In genomic region chr10:70537694-70538093, GRCm38 (mm10) we compare ENCODE assay signal across 25 mouse cellular contexts.
DNase-seq lines count a peak whose midpoint lies in the region; ATAC-seq and TF ChIP-seq lines count a peak whose summit lies in the region.
"Had no signal": no experiment of that assay in that cellular context is flagged by ENCODE, and none has a peak within 500 bp of the region (broad histone marks: within the 10 kb centered on the region; RNA-seq: fewer than 3 reads in every experiment).

No protein-coding gene starts in this region.

- H3K4me3 ChIP-seq in heart, embryonic 13.5 days, result no peak overlapping the region
- H3K4me3 ChIP-seq in E14TG2a.4 (replicated peaks; ENCODE audit: low read length), result 0 out of 2 replicates have a peak overlapping the region, but pooled peaks have one; percentile 10
- H3K4me3 ChIP-seq: forebrain, embryonic 12.5 days; hindbrain, embryonic 12.5 days; limb, embryonic 13.5 days; myocyte; neural tube, embryonic 12.5 days had no signal

- no peak for TF ChIP-seq CTCF in E14TG2a.4 (conservative IDR thresholded peaks at IDR 0.05; ENCODE audit: low read length)

- H3K4me2 ChIP-seq in heart, embryonic 13.5 days, result no peak overlapping the region
- H3K4me2 ChIP-seq: forebrain, embryonic 12.5 days; hindbrain, embryonic 12.5 days; limb, embryonic 13.5 days; liver, embryonic 11.5 days; midbrain, embryonic 11.5 days; neural tube, embryonic 12.5 days had no signal

- intact Hi-C loops in heart, postnatal 25 days (cut with DNase I), result no loop called here

- peaks cover 7% of the 10 kb centered on the region; the same call in 1 of the 2 replicates for H3K9me3 ChIP-seq in heart, embryonic 13.5 days
- H3K9me3 ChIP-seq in E14TG2a.4 (ENCODE audit: low read length), result no peaks in the 10 kb centered on the region
- H3K9me3 ChIP-seq: forebrain, embryonic 12.5 days; hindbrain, embryonic 12.5 days; limb, embryonic 13.5 days; neural tube, embryonic 12.5 days had no signal

- DNase-seq in heart, postnatal 25 days (ENCODE audit: low spot score), result no peak
- DNase-seq in kidney, postnatal 14 days, result peak; percentile 13
- DNase-seq in kidney, adult 18-20 months, result no peak
- peak; percentile 58 for DNase-seq in testis, postnatal 10 days (ENCODE audit: low spot score)
- DNase-seq: adrenal gland, postnatal 36 days; cerebellum, adult 2 months; cerebellum, postnatal 14 days; forebrain, postnatal 0 days; heart, postnatal 10 days; kidney, adult 11 months; lung, postnatal 36 days; right cerebral cortex, adult 18-20 months; spleen, adult 18-20 months; thymus, adult 2 months; thymus, postnatal 36 days had no signal

- peaks cover 42% of the 10 kb centered on the region for H3K36me3 ChIP-seq in heart, embryonic 13.5 days
- peaks cover 13% of the 10 kb centered on the region; the same call in 1 of the 2 replicates for H3K36me3 ChIP-seq in E14TG2a.4 (ENCODE audit: insufficient read depth, low read length)

- H3K4me1 ChIP-seq in heart, embryonic 13.5 days, result 0 out of 2 replicates have a peak, but pooled peaks cover 8% of the 10 kb centered on the region
- peaks cover 6% of the 10 kb centered on the region for H3K4me1 ChIP-seq in E14TG2a.4 (replicated peaks; ENCODE audit: low read depth, low read length)
- H3K4me1 ChIP-seq: forebrain, embryonic 12.5 days; hindbrain, embryonic 12.5 days; limb, embryonic 13.5 days; neural tube, embryonic 12.5 days had no signal

- no peaks in the 10 kb centered on the region for H3K27me3 ChIP-seq in heart, embryonic 13.5 days (replicated peaks)
- no peaks in the 10 kb centered on the region for H3K27me3 ChIP-seq in E14TG2a.4 (ENCODE audit: insufficient read depth, low read length)
- H3K27me3 ChIP-seq: forebrain, embryonic 12.5 days; hindbrain, embryonic 12.5 days; limb, embryonic 13.5 days; neural tube, embryonic 12.5 days had no signal

- ATAC-seq in heart, embryonic 13.5 days (ENCODE audit: extremely low read depth, insufficient number of reproducible peaks, low FRiP score, low TSS enrichment), result no peak
- no peak for ATAC-seq in erythroblast, adult 5-6 weeks (replicated peaks; ENCODE audit: low FRiP score, poor library complexity, severe bottlenecking)
- ATAC-seq: forebrain, postnatal 0 days had no signal

- no peak overlapping the region for H3K9ac ChIP-seq in heart, embryonic 13.5 days
- H3K9ac ChIP-seq: forebrain, embryonic 12.5 days; forebrain, postnatal 0 days; hindbrain, embryonic 12.5 days; limb, embryonic 13.5 days; neural tube, embryonic 12.5 days had no signal

- 60% methylated on average over 10 of the region's 10 CpGs for WGBS in heart, embryonic 13.5 days

- peak overlapping the region; percentile 20; the same call in 1 of the 2 replicates for H3K27ac ChIP-seq in heart, embryonic 13.5 days (replicated peaks)
- H3K27ac ChIP-seq: forebrain, embryonic 12.5 days; hindbrain, embryonic 12.5 days; limb, embryonic 13.5 days; neural tube, embryonic 12.5 days had no signal

Comparison
In these comparisons a context has a peak if more than half of its experiments do, and no peak if none do; other contexts are left out.
1. DNase-seq: peak in kidney, postnatal 14 days (single experiment) and testis, postnatal 10 days (single experiment); none in heart, postnatal 25 days (single experiment) and kidney, adult 18-20 months (single experiment).